Mouse (Mus musculus) ES-E14 (cell line): Measurements from ENCODE around the gene Mcm3ap. TPM values are rescaled to one million over a fixed set of nuclear protein-coding genes. Genes with fewer than 3 reads are reported as not detected.

Experiments used
- DNase-seq: peaks from one replicate; pipeline ENCODE4 v3.0.0-alpha.2; 2013; ENCODE audit warnings: low read depth, low spot score
- H3K27ac ChIP-seq: 2 replicates; pipeline ENCODE4 v1.5.1; 2012; ENCODE audit warnings: low read depth, mild to moderate bottlenecking, low read length, moderate library complexity, mixed read lengths; ENCODE audit not compliant: poor library complexity, insufficient read depth, severe bottlenecking
- H3K36me3 ChIP-seq: 2 replicates; pipeline ENCODE4 v1.6.1; 2012; ENCODE audit warnings: mild to moderate bottlenecking, low read length, moderate library complexity, mixed read lengths; ENCODE audit not compliant: control insufficient read depth, poor library complexity, insufficient read depth, severe bottlenecking
- H3K4me1 ChIP-seq, 2 experiments: fragments of 150-350 bp in 1 of 2; sonication (generic) in 1 of 2; 2 replicates each; pipeline ENCODE4 v1.6.1; 2012; ENCODE audit warnings: low read length in 2 of 2, mild to moderate bottlenecking in 1 of 2, mixed read lengths in 1 of 2; ENCODE audit not compliant: control insufficient read depth in 2 of 2, insufficient read depth in 2 of 2, poor library complexity in 1 of 2
- H3K4me3 ChIP-seq, 2 experiments: fragments of 150-350 bp in 1 of 2; sonication (generic) in 1 of 2; 2 replicates each; pipeline ENCODE4 v1.5.1; 2012; ENCODE audit warnings: low read length in 2 of 2, low read depth in 1 of 2, mild to moderate bottlenecking in 1 of 2, mixed read lengths in 1 of 2; ENCODE audit not compliant: insufficient read depth in 1 of 2, poor library complexity in 1 of 2, severe bottlenecking in 1 of 2
- H3K9ac ChIP-seq: 2 replicates; pipeline ENCODE4 v1.6.1; 2012; ENCODE audit warnings: low read depth, mild to moderate bottlenecking, low read length, mixed read lengths; ENCODE audit not compliant: poor library complexity, insufficient read depth, severe bottlenecking
- H3K9me3 ChIP-seq: fragments of 150-350 bp; sonication (generic); 2 replicates; pipeline ENCODE4 v1.6.1; 2012; ENCODE audit warnings: low read depth, mild to moderate bottlenecking, low read length; ENCODE audit not compliant: control insufficient read depth, insufficient read depth
- CHD2 ChIP-seq: IDR thresholded peaks from 2 replicates; pipeline ENCODE4 v1.6.1; 2014; ENCODE audit warnings: mild to moderate bottlenecking, low read depth, low read length, inconsistent platforms
- HCFC1 ChIP-seq: IDR thresholded peaks from 2 replicates; pipeline ENCODE4 v1.6.1; 2012; ENCODE audit warnings: low read length, inconsistent platforms, borderline replicate concordance; ENCODE audit not compliant: insufficient read depth
- MAFK ChIP-seq: IDR thresholded peaks from 2 replicates; pipeline ENCODE4 v1.6.1; 2014; ENCODE audit warnings: mild to moderate bottlenecking, low read depth, low read length, inconsistent platforms; ENCODE audit not compliant: insufficient read depth
- ZC3H11A ChIP-seq: IDR thresholded peaks from 2 replicates; pipeline ENCODE4 v1.6.1; 2012; ENCODE audit warnings: low read depth, mild to moderate bottlenecking, inconsistent platforms, low read length, borderline replicate concordance
- ZNF384 ChIP-seq: IDR thresholded peaks from 2 replicates; pipeline ENCODE4 v1.6.1; 2012; ENCODE audit warnings: low read depth, low read length, inconsistent platforms
- in situ Hi-C, 2 experiments: fragments of 600-800 bp; cut with MboI; formaldehyde crosslinking; loops; one replicate each; pipeline ENCODE4 v1.15.1; 2025; ENCODE audit warnings: low sequenced_read_pairs in 2 of 2, inconsistent platforms in 1 of 2; ENCODE audit not compliant: unreplicated experiment in 2 of 2
- total RNA-seq: library from RNA; depleted of rRNA; stranded (reverse); fragments of 300-350 nt; gene quantifications from 2 replicates; pipeline ENCODE4 v1.2.3, GENCODE M21; 2012

Gene Mcm3ap
- total RNA-seq, 1 experiment: 94.6 TPM

DNA sequence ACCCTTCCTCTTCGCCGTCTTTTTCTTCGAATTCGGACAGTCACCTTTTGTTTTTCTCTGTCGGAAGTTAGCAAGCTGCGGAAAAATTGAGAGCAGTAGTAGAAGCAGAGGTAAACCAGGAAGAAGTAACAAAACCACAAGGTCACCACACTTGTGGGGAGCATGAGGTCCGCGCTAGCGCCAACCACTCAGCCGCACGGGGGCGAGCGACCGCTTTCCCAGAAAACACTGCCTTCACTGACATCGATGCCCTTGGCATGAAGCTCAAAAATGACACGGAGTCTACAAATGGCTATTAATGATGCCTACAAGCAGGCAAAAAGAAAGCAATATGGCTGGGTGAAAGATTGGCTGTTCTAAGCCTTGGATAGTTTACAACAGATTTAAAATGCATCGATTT, 28.4 kb upstream of the Mcm3ap start, which contains the start of gene AC141477.1:
TSS of gene AC141477.1 (minus strand) at position 164 of the 400 bp plus-strand sequence.
- in situ Hi-C loops: no loop called here
- DNase-seq: no peak
- Histone ChIP-seq H3K27ac (peak within 1 kb of the TSS; percentile 45; the same call in 1 of the 2 replicates), H3K9me3 (no peaks in the 10 kb centered on the region), H3K4me3 (peak within 1 kb of the TSS; percentile 31 to 45), H3K4me1 (peaks cover 3 to 18% of the 10 kb centered on the region in 2 experiments; a peak in 3 of 4 replicates), H3K9ac (peak within 1 kb of the TSS; percentile 51; the same call in 1 of the 2 replicates), H3K36me3 (peaks cover 28% of the 10 kb centered on the region)
- no peak for TF ChIP-seq ZC3H11A
- TF ChIP-seq CHD2: no peak
- TF ChIP-seq HCFC1: no peak
- TF ChIP-seq MAFK: no peak
- no peak for TF ChIP-seq ZNF384

DNA sequence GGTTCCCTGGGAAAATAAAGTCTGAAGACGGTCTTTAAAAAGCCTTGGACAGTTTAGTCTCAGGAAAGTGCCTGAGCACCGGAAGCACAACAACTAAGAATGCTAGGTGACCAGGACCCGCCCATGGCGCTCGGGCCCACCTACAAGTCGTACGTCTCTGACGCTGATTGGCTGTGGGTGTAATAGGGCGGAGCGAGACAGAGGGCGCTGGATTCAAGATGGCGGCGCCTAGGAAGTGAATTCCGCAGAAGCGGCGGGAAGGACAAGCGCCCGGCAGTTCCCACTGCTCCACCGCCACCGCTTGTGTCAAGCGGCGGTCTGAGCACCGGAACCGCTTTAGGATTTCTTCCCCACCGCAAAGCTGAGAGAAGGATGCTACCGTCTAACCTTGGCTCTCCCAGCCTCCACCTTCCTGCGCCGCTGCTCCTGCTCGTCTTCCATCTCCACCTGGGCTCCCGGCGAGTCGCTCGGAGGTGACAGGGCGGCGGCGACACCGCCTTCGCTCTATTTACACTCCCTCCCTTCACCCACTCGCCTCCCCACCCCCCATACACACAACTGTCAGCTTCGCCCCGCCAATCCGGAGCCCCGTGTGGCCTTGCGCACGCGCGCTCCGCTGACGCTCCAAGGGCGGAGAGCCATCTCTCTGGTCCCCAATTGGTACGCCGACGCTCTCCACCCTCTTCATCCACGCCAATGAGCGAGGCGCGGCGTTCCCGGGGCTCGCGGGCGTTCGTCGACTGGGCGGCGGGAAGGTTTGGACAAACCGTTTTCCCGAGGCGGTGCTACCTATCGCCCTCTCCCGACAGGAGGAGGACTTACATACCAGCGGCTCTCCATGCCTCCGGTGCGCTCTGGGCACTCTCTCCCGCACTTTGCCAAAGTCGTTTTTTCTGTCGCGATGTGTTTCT, 26.3 kb upstream of the Mcm3ap start, which contains the start of gene Pcnt:
TSS of gene Pcnt (minus strand) at position 609 of the 911 bp plus-strand sequence.
- peak within 1 kb of the TSS; percentile 98 for H3K27ac ChIP-seq
- TF ChIP-seq MAFK (no peak), ZNF384 (no peak), CHD2 (peak; percentile 95), HCFC1 (peak; percentile 69; the same call in 1 of the 2 replicates), ZC3H11A (no peak)
- no peaks in the 10 kb centered on the region for H3K9me3 ChIP-seq
- H3K36me3 ChIP-seq: peaks cover 13% of the 10 kb centered on the region
- H3K4me1 ChIP-seq: peaks cover 3 to 19% of the 10 kb centered on the region in 2 experiments; a peak in 3 of 4 replicates
- H3K9ac ChIP-seq: peak within 1 kb of the TSS; percentile 98
- in situ Hi-C loops: no loop called here
- H3K4me3 ChIP-seq: peak within 1 kb of the TSS; percentile 94 to 96
- peak; percentile 96 for DNase-seq

DNA sequence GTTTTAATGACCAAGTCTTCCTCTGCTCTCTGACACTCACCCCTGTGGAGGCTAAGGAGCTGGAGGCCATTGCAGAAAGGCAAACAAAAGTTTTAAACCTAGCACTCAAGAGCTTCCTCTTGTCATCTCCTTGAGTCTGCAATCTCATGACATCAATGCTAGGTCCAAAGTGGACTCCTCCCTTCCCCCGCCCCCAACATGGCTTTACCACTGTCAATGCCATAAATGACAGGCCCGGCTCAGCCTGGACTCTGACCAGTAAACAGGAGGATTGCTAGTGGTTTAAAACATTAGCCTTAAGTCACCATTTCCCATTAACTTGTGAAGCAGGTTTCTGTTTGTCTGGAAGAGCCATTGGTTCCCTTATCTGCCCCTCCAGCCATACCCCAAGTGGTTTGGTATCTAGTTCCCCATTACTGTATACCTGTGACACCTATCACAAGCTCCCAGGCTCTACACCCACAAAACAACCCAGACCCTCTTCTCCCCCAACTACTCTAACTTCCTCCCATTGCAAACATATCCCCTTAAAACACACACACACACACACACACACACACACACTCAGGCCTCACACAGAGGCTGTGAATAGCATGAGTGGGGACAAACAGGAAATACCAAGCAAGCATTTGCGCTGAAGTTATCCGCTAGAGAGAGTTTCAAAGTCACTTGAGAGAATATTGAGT, 22.6 kb upstream of the Mcm3ap start:
- DNase-seq: no peak
- Histone ChIP-seq H3K36me3 (peaks cover 3% of the 10 kb centered on the region; the same call in 1 of the 2 replicates), H3K27ac (no peak overlapping the region), H3K9ac (no peak overlapping the region), H3K4me1 (peaks cover 3 to 8% of the 10 kb centered on the region in 2 experiments; a peak in 2 of 4 replicates), H3K9me3 (no peaks in the 10 kb centered on the region), H3K4me3 (no peak overlapping the region)
- no peak for TF ChIP-seq CHD2
- TF ChIP-seq HCFC1: no peak
- TF ChIP-seq MAFK: no peak
- TF ChIP-seq ZNF384: no peak
- TF ChIP-seq ZC3H11A: no peak
- in situ Hi-C loops: no loop called here

DNA sequence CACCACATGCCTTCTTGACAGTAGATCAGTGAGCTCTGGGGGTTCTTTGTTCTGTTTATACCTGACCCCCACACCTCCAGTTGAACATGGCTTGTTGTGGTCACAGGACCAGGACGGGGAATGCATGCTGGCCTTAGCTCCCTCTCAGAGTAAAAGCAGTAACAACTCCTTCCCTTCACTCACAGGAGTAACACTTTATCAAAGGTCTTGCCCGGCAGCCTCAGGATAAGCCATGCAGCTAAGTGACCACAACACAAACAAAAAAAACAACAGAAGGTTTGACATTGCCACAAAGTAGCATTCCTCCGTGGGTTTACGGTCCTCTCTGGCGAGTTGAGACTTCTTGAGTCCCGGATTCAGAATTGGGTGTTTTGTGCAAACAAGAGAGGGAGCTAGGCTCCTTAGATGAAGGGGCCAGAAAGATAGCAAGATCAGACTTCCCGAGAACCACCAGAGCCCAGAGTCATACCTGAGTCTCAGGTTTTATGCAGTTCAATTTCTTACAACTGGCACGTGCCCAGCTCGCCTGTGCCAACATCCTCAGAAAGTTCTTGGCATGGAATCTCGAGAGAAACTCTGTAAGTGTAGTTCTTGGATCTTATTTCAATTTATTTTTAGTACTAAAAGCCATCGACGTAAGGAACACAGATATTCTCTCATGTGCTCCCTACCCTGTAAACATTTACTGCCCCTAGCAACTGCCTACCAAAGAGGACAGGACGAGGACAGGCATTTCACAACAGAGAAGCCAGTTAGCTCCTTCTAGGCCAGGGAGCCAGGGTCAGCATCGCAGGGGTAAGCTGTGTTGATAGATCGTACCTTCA, 21.1 kb upstream of the Mcm3ap start:
- in situ Hi-C loops: no loop called here
- Histone ChIP-seq H3K4me1 (peaks cover 0 to 3% of the 10 kb centered on the region in 2 experiments; a peak in 2 of 4 replicates), H3K36me3 (no peaks in the 10 kb centered on the region), H3K4me3 (no peak overlapping the region), H3K27ac (no peak overlapping the region), H3K9me3 (no peaks in the 10 kb centered on the region), H3K9ac (no peak overlapping the region)
- TF ChIP-seq HCFC1 (no peak), ZNF384 (no peak), ZC3H11A (no peak), MAFK (no peak), CHD2 (no peak)
- DNase-seq: no peak
